Mouse (Mus musculus) left cerebral cortex, adult 6 months (tissue): ENCODE measurements around the gene Tdo2. TPM values are rescaled to one million over a fixed set of nuclear protein-coding genes. Genes with fewer than 3 reads are reported as not detected.

Experiments used
- long read RNA-seq, 2 experiments: library from polyadenylated mRNA; unstranded; transcript quantifications; one replicate each; pipeline ENCODE4 v2.0.0; 2019 to 2020
- polyA plus RNA-seq: library from polyadenylated mRNA; unstranded; fragments of <200 nt; fragmentation: Nextera tagmentation; gene quantifications from 2 replicates; pipeline ENCODE4 v1.2.3, GENCODE M21; 2021

The Tdo2 gene
- 0.74 and 1.2 TPM in 2 replicates for polyA plus RNA-seq
- long read RNA-seq, experiment 1, partial matches to known transcripts = 0 of 1 reads
- long read RNA-seq, experiment 1, other reads (novel, unspliced or antisense) = 0 of 1 reads
- long read RNA-seq, experiment 2 = 0 reads

GRCm38 (mm10) chr3:81976102-81976501, at the start of gene Tdo2:
Tdo2 (minus strand) TSS chr3:81976202.

GRCm38 (mm10) chr3:81981990-81982389, 6.0 kb upstream of the Tdo2 start, which contains the start of gene Asic5:
Asic5 (plus strand) TSS chr3:81982290.

GRCm38 (mm10) chr3:81932141-81933101, 43.6 kb downstream of the Tdo2 start, which contains the start of gene Ctso:
Ctso (plus strand) TSS chr3:81932601.

Other genes starting within 250 kb of the Tdo2 start
- 24.2 and 29.6 TPM in 2 replicates for gene Ctso, start 43.6 kb downstream of the Tdo2 start, polyA plus RNA-seq
- not detected in 2 replicates for gene Asic5, start 6.1 kb upstream of the Tdo2 start, polyA plus RNA-seq
- 40.8 and 48.7 TPM in 2 replicates for gene Gucy1b1, start 98.5 kb upstream of the Tdo2 start, polyA plus RNA-seq
- gene Gucy1a1, start 169.6 kb upstream of the Tdo2 start, polyA plus RNA-seq = 37.0 and 61.2 TPM in 2 replicates